Mouse (Mus musculus) right cerebral cortex, postnatal 4 days (tissue): Measurements from ENCODE around the gene Zfp747.

Experiments
- DNase-seq: peaks from one replicate; pipeline ENCODE4 v3.0.0-alpha.2; 2022

The Zfp747 gene

GRCm38 (mm10) chr7:127325550-127325949 is 50.3 kb downstream of the Zfp747 start:
- DNase-seq, result no peak

- no peak for DNase-seq
Measured at GRCm38 (mm10) chr7:127324944-127325343, 50.9 kb downstream of the Zfp747 start.
